Mouse (Mus musculus) heart, embryonic 13.5 days (tissue): Measurements from ENCODE around the gene Prl6a1. TPM values are rescaled to one million over a fixed set of nuclear protein-coding genes. Genes with fewer than 3 reads are reported as not detected.

Experiments
- ATAC-seq: fragments of 200-750 bp; cut with Nextera tagmentation; 2 replicates; pipeline ENCODE4 v1.8.0; 2017; ENCODE audit warnings: moderate TSS enrichment; ENCODE audit not compliant: insufficient number of reproducible peaks, low FRiP score, low TSS enrichment; ENCODE audit errors: extremely low read depth
- H3K27ac ChIP-seq: fragments of 300-500 bp; sonication (generic); replicated peaks from 2 replicates; pipeline ENCODE4 v1.5.1; 2015; ENCODE audit warnings: moderate library complexity, mild to moderate bottlenecking, inconsistent platforms
- H3K27me3 ChIP-seq: fragments of 300-500 bp; sonication (generic); replicated peaks from 2 replicates; pipeline ENCODE4 v1.6.1; 2015; ENCODE audit warnings: mild to moderate bottlenecking, inconsistent platforms
- H3K36me3 ChIP-seq: fragments of 300-500 bp; sonication (generic); 2 replicates; pipeline ENCODE4 v1.6.1; 2015; ENCODE audit warnings: mild to moderate bottlenecking, inconsistent platforms
- H3K4me1 ChIP-seq: fragments of 300-500 bp; sonication (generic); 2 replicates; pipeline ENCODE4 v1.6.1; 2015; ENCODE audit warnings: inconsistent platforms
- H3K4me2 ChIP-seq: fragments of 300-500 bp; sonication (generic); 2 replicates; pipeline ENCODE4 v1.6.1; 2015; ENCODE audit warnings: inconsistent platforms, mild to moderate bottlenecking, moderate library complexity
- H3K4me3 ChIP-seq: fragments of 300-500 bp; sonication (generic); 2 replicates; pipeline ENCODE4 v1.5.1; 2015; ENCODE audit warnings: moderate library complexity, mild to moderate bottlenecking, inconsistent platforms
- H3K9ac ChIP-seq: fragments of 300-500 bp; sonication (generic); 2 replicates; pipeline ENCODE4 v1.6.1; 2015; ENCODE audit warnings: inconsistent platforms, mild to moderate bottlenecking, moderate library complexity
- H3K9me3 ChIP-seq: fragments of 300-500 bp; sonication (generic); 2 replicates; pipeline ENCODE4 v1.6.1; 2016; ENCODE audit warnings: inconsistent platforms
- WGBS: fragments of 180-500 bp; shearing (Covaris S2); methylation state at CpG from one replicate; pipeline ENCODE4 v1.1.7; 2015; ENCODE audit warnings: mixed read lengths; 5-methylcytosine and 5-hydroxymethylcytosine counted together
- polyA plus RNA-seq: library from polyadenylated mRNA; unstranded; fragments of >200 nt; fragmentation: Nextera tagmentation; extraction: Ambion mirVana; gene quantifications from 2 replicates; pipeline ENCODE4 v1.2.1, GENCODE M21; 2015

The Prl6a1 gene
- polyA plus RNA-seq, result not detected in 2 replicates

GRCm38 (mm10) chr13:27312334-27313225 lies at the start of gene Prl6a1:
Gene Prl6a1 (plus strand): TSS chr13:27312627.
- Histone ChIP-seq H3K9me3 (no peaks in the 10 kb centered on the region), H3K27me3 (no peaks in the 10 kb centered on the region), H3K36me3 (no peaks in the 10 kb centered on the region), H3K27ac (no peak within 1 kb of the TSS), H3K4me2 (no peak within 1 kb of the TSS), H3K4me3 (no peak within 1 kb of the TSS), H3K4me1 (peaks cover 4% of the 10 kb centered on the region; the same call in 1 of the 2 replicates), H3K9ac (no peak within 1 kb of the TSS)
- 69% methylated on average over 7 of the region's 7 CpGs for WGBS
- no peak for ATAC-seq

GRCm38 (mm10) chr13:27334989-27335388 lies 22.6 kb downstream of the Prl6a1 start:
- H3K36me3 ChIP-seq, result no peaks in the 10 kb centered on the region
- no peak overlapping the region for H3K9ac ChIP-seq
- no peaks in the 10 kb centered on the region for H3K9me3 ChIP-seq
- no peak overlapping the region for H3K4me2 ChIP-seq
- H3K4me3 ChIP-seq, result no peak overlapping the region
- no peak for ATAC-seq
- no peaks in the 10 kb centered on the region for H3K4me1 ChIP-seq
- H3K27ac ChIP-seq, result no peak overlapping the region
- 79% methylated on average over 1 of the region's 1 CpGs for WGBS
- H3K27me3 ChIP-seq, result no peaks in the 10 kb centered on the region

GRCm38 (mm10) chr13:27342733-27343275 lies 30.4 kb downstream of the Prl6a1 start:
- Histone ChIP-seq H3K4me3 (no peak overlapping the region), H3K27me3 (no peaks in the 10 kb centered on the region), H3K4me2 (peak overlapping the region; percentile 14; the same call in 1 of the 2 replicates), H3K9me3 (no peaks in the 10 kb centered on the region), H3K4me1 (peaks cover 8% of the 10 kb centered on the region; the same call in 1 of the 2 replicates), H3K36me3 (no peaks in the 10 kb centered on the region), H3K27ac (peak overlapping the region; percentile 58), H3K9ac (no peak overlapping the region)
- WGBS, result 14% methylated on average over 3 of the region's 3 CpGs
- peak; percentile 37; the same call in 1 of the 2 replicates for ATAC-seq

GRCm38 (mm10) chr13:27345373-27345772 lies 32.9 kb downstream of the Prl6a1 start, which contains the start of gene Prl8a2:
Gene Prl8a2 (plus strand): TSS chr13:27345673.
- H3K27ac ChIP-seq, result no peak within 1 kb of the TSS
- H3K9ac ChIP-seq, result no peak within 1 kb of the TSS
- H3K27me3 ChIP-seq, result no peaks in the 10 kb centered on the region
- no peak within 1 kb of the TSS for H3K4me3 ChIP-seq
- no peaks in the 10 kb centered on the region for H3K36me3 ChIP-seq
- 52% methylated on average over 2 of the region's 2 CpGs for whole genome bisulfite sequencing
- no peak for ATAC-seq
- no peaks in the 10 kb centered on the region for H3K9me3 ChIP-seq
- H3K4me1 ChIP-seq, result peaks cover 8% of the 10 kb centered on the region; the same call in 1 of the 2 replicates
- no peak within 1 kb of the TSS for H3K4me2 ChIP-seq

Other genes with a start within 250 kb of the Prl6a1 start
- gene Prl3d1, start 218.4 kb upstream of the Prl6a1 start, polyA plus RNA-seq, result not detected in 2 replicates
- not detected in 2 replicates for gene Prl3d2, start 190.9 kb upstream of the Prl6a1 start, polyA plus RNA-seq
- gene Prl3d3, start 155.8 kb upstream of the Prl6a1 start, polyA plus RNA-seq, result not detected in 2 replicates
- gene Prl3c1, start 116.0 kb upstream of the Prl6a1 start, polyA plus RNA-seq, result not detected in 2 replicates
- not detected in 2 replicates for gene Prl3b1, start 70.8 kb upstream of the Prl6a1 start, polyA plus RNA-seq
- not detected in 2 replicates for gene Prl3a1, start 53.2 kb upstream of the Prl6a1 start, polyA plus RNA-seq
- gene Prl8a2, start 33.0 kb downstream of the Prl6a1 start, polyA plus RNA-seq, result not detected in 2 replicates
- gene Prl2b1, start 78.2 kb downstream of the Prl6a1 start, polyA plus RNA-seq, result not detected in 2 replicates
- gene Prl8a6, start 126.1 kb downstream of the Prl6a1 start, polyA plus RNA-seq, result not detected in 2 replicates
- not detected in 2 replicates for gene Prl8a8, start 200.6 kb downstream of the Prl6a1 start, polyA plus RNA-seq